Mouse (Mus musculus) hindbrain, postnatal 0 days (tissue): ENCODE results near the gene Togaram1. TPM values are rescaled to one million over a fixed set of nuclear protein-coding genes. Genes with fewer than 3 reads are reported as not detected.
A peak's percentile ranks its signal among the peaks of the same experiment; 100 is the strongest.

ENCODE experiments used
- ATAC-seq: fragments of 200-750 bp; cut with Nextera tagmentation; 2 replicates; pipeline ENCODE4 v1.8.0; 2017; ENCODE audit warnings: mild to moderate bottlenecking, moderate TSS enrichment, moderate library complexity
- DNase-seq: peaks from one replicate; pipeline ENCODE4 v3.0.0-alpha.2; 2015; ENCODE audit warnings: low spot score
- H3K27ac ChIP-seq: fragments of 300-500 bp; sonication (generic); 2 replicates; pipeline ENCODE4 v1.5.1; 2014; ENCODE audit warnings: mild to moderate bottlenecking
- H3K27me3 ChIP-seq: fragments of 300-500 bp; sonication (generic); 2 replicates; pipeline ENCODE4 v1.6.1; 2014; ENCODE audit warnings: low read length, mixed read lengths; ENCODE audit not compliant: insufficient read depth
- H3K36me3 ChIP-seq: fragments of 300-500 bp; sonication (generic); 2 replicates; pipeline ENCODE4 v1.6.1; 2014; ENCODE audit warnings: low read length, mixed read lengths; ENCODE audit not compliant: insufficient read depth
- H3K4me1 ChIP-seq: fragments of 300-500 bp; sonication (generic); 2 replicates; pipeline ENCODE4 v1.6.1; 2014; ENCODE audit warnings: antibody characterized with exemption, low read length, mixed read lengths; ENCODE audit not compliant: insufficient read depth
- H3K4me2 ChIP-seq: fragments of 300-500 bp; sonication (generic); 2 replicates; pipeline ENCODE4 v1.6.1; 2014; ENCODE audit warnings: low read depth, mild to moderate bottlenecking, low read length, moderate library complexity, mixed read lengths
- H3K4me3 ChIP-seq: fragments of 300-500 bp; sonication (generic); 2 replicates; pipeline ENCODE4 v1.5.1; 2014; ENCODE audit warnings: low read length
- H3K9ac ChIP-seq: fragments of 300-500 bp; sonication (generic); replicated peaks from 2 replicates; pipeline ENCODE4 v1.6.1; 2014; ENCODE audit warnings: mild to moderate bottlenecking, low read length, moderate library complexity, mixed read lengths
- H3K9me3 ChIP-seq: fragments of 300-500 bp; sonication (generic); 2 replicates; pipeline ENCODE4 v1.6.1; 2016; ENCODE audit warnings: low read length, mixed read lengths
- CTCF ChIP-seq: IDR thresholded peaks from 2 replicates; pipeline ENCODE4 v1.5.1; 2016; ENCODE audit warnings: antibody characterized with exemption, control low read depth, low read depth
- WGBS: fragments of 180-500 bp; shearing (Covaris S2); extraction: QIAGEN DNeasy Blood & Tissue Kit; methylation state at CpG from one replicate; pipeline ENCODE4 v1.1.7; 2014; 5-methylcytosine and 5-hydroxymethylcytosine counted together
- polyA plus RNA-seq: library from polyadenylated mRNA; unstranded; fragments of >200 nt; fragmentation: Nextera tagmentation; extraction: Ambion mirVana; gene quantifications from 2 replicates; pipeline ENCODE4 v1.2.1, GENCODE M21; 2015
- total RNA-seq: library from RNA; depleted of rRNA; stranded (reverse); fragments of >200 nt; gene quantifications from 2 replicates; pipeline ENCODE4 v1.2.3, GENCODE M21; 2014; rRNA removed

Togaram1 gene
- total RNA-seq (22.0 and 26.9 TPM in 2 replicates), polyA plus RNA-seq (14.3 and 15.9 TPM in 2 replicates)

DNA sequence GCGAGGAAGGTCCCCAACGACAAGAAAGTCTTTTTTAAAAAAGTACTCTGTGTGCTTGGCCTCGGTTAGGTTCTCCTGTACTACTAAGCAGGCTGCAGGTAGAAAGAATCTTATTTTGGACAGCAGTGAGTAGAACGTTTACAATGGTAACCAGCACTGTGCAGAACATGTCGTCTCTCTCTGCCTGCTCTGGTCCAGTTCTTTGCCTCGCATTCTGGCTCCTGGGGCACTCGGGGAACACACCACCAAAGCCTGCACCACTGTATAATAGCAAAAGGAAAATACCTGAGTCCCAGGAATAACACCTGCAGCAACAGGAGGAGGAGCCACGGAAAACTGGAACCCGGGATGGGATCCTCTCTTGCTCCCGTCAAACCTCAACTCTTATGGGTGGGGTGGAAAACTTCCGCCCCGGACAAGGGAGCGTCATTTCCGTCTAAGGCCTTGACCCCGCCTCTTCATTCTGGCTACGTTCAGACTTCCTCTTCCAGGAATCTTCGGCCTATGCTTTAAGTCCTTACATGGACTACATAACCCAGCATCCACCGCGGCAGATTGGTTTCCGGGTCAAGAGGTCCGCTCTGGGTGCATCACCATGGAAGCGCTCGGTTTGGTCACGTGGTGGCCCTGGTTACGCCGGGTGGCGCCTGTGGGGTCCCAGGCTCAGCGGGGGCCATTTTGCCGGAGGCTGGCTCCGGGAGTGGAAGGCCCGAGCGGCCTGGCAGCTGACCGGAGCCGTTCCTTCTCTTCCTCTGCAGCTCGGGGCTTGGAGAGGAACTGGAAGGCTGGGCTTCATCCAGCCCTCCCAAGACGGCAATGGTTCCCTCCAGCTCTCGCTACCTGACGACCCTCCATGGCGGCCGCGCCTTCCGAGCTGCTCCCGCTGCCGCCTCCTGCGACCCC is at the start of gene Togaram1, which contains the start of gene Klhl28:
Gene Togaram1 (plus strand): TSS at position 681 of the 903 bp plus-strand sequence.
Gene Klhl28 (minus strand): TSS at position 411 of the 903 bp plus-strand sequence.
- Histone ChIP-seq H3K4me2 (peak within 1 kb of the TSS; percentile 97), H3K9ac (peak within 1 kb of the TSS; percentile 93), H3K9me3 (no peaks in the 10 kb centered on the region), H3K4me1 (peaks cover 19% of the 10 kb centered on the region; the same call in 1 of the 2 replicates), H3K4me3 (peak within 1 kb of the TSS; percentile 98), H3K27me3 (no peaks in the 10 kb centered on the region), H3K36me3 (no peaks in the 10 kb centered on the region), H3K27ac (peak within 1 kb of the TSS; percentile 95)
- no peak for TF ChIP-seq CTCF
- ATAC-seq (peak; percentile 99), DNase-seq (peak; percentile 100)
- under 1% methylated on average over 45 of the region's 45 CpGs for WGBS

DNA sequence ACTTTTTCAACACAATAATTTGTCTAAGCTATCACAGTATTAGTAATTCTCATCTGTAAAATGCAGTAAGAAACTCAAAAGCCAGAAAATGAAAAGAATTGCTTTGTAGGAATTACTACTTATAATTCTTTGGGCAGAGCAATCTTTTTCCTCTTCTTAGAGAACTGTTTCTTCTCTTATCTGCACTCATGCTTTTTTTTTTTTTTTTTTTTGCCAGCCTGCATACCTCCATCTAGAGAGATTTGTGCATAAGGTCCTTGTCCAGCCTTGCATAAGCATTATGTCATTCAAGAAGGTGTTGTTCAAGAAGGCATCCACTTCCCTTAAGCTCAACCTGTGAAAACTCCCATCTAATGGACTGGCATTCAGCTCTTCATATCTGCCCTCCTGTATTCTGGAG is 48.9 kb upstream of the Togaram1 start:
- ATAC-seq (no peak), DNase-seq (no peak)
- no peaks in the 10 kb centered on the region for H3K9me3 ChIP-seq
- no peak overlapping the region for H3K9ac ChIP-seq
- H3K4me3 ChIP-seq: no peak overlapping the region
- H3K36me3 ChIP-seq: no peaks in the 10 kb centered on the region
- TF ChIP-seq CTCF: no peak
- H3K4me1 ChIP-seq: no peaks in the 10 kb centered on the region
- H3K27me3 ChIP-seq: no peaks in the 10 kb centered on the region
- H3K27ac ChIP-seq: no peak overlapping the region
- no peak overlapping the region for H3K4me2 ChIP-seq

DNA sequence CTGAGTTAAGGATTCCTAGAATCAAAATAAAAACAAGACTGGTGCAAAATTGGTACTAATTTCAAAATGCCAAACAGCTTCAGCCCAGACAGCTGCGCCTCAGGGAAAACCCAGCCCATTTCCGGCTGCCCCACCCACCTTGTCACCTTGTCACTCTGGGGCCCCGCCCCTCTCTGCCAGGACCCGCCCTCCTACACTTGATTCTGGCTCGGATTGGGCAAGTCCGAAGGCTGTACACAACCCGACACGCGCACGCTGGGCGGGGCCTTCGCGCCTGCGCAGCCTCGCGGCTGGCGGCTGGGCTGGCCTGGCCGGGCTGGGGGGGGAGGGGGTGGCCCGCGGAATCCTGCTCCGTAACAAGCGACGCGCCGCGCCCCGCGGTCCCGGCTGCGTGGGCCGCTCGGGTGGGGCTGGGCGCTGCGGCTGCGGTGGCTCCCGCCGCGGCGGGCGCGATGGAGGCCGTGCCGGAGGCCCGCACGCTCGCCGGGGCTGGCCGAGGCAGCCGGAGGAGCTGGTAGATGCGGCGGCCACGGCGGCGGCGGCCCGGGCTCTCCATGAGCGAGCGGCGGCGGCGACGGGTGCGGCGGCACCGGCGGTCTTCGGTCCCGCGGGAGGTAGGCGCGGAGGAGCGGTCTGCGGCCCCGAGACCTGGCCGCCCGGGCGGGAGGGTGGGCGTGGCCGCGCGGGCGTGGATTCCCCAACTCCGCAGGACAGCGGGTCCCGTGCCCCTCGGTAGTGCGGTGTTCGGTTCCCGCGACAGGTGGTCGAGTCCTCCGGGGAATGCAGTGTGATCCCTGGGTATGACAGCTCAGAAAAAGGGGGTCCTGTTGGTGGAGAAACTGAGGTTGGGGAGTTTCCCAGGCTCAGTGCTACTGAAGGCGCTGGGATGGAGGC is 47.8 kb upstream of the Togaram1 start, which contains the start of gene Gm527:
Gene Gm527 (plus strand): TSS at position 329 of the 894 bp plus-strand sequence.
- Histone ChIP-seq H3K4me1 (no peaks in the 10 kb centered on the region), H3K27me3 (no peaks in the 10 kb centered on the region), H3K9ac (peak within 1 kb of the TSS; percentile 92), H3K4me2 (peak within 1 kb of the TSS; percentile 95), H3K4me3 (peak within 1 kb of the TSS; percentile 89), H3K27ac (peak within 1 kb of the TSS; percentile 75), H3K36me3 (no peaks in the 10 kb centered on the region), H3K9me3 (no peaks in the 10 kb centered on the region)
- DNase-seq: peak; percentile 98
- no peak for TF ChIP-seq CTCF
- peak; percentile 100 for ATAC-seq
- under 1% methylated on average over 71 of the region's 93 CpGs for WGBS

GRCm38 (mm10) chr12:64937493-64937892 is 28.1 kb upstream of the Togaram1 start:
- no peaks in the 10 kb centered on the region for H3K27me3 ChIP-seq
- H3K9ac ChIP-seq: no peak overlapping the region
- H3K27ac ChIP-seq: no peak overlapping the region
- no peak overlapping the region for H3K4me2 ChIP-seq
- DNase-seq (no peak), ATAC-seq (no peak)
- TF ChIP-seq CTCF: peak; percentile 30; the same call in 1 of the 2 replicates
- no peaks in the 10 kb centered on the region for H3K9me3 ChIP-seq
- 89% methylated on average over 2 of the region's 2 CpGs for WGBS
- H3K4me3 ChIP-seq: no peak overlapping the region
- no peaks in the 10 kb centered on the region for H3K4me1 ChIP-seq
- H3K36me3 ChIP-seq: no peaks in the 10 kb centered on the region

DNA sequence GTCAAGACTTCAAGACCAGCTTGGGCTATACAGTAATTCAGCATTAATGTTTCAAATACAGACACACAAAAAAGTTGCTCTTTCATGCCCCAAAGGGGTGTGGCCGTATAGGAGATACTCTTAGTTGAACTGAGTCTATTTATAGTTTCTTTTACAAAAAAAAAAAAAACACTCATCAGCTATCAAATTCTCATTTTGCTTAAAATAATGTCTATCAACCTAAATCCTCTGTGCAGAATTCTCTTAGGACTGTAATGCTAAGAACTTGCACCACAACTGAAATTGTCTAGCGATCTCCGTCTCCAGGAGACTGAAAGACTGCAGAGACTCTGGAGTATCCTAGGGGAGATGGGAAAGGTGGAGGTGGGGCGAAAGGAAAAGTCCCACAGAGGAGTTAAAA is 1.0 kb upstream of the Togaram1 start:
- ATAC-seq: no peak
- Histone ChIP-seq H3K4me2 (peak overlapping the region; percentile 97), H3K36me3 (no peaks in the 10 kb centered on the region), H3K27ac (peak overlapping the region; percentile 73; the same call in 1 of the 2 replicates), H3K27me3 (no peaks in the 10 kb centered on the region), H3K9me3 (no peaks in the 10 kb centered on the region), H3K9ac (peak overlapping the region; percentile 57), H3K4me1 (peaks cover 15% of the 10 kb centered on the region; the same call in 1 of the 2 replicates), H3K4me3 (peak overlapping the region; percentile 98)
- no peak for TF ChIP-seq CTCF
- no peak for DNase-seq
- 23% methylated on average over 4 of the region's 4 CpGs for WGBS

GRCm38 (mm10) chr12:64966101-64966631 is 562 bp downstream of the Togaram1 start:
- H3K27ac ChIP-seq: peak overlapping the region; percentile 95
- H3K4me3 ChIP-seq: peak overlapping the region; percentile 98
- H3K9me3 ChIP-seq: no peaks in the 10 kb centered on the region
- ATAC-seq (peak; percentile 34), DNase-seq (peak; percentile 64)
- peak overlapping the region; percentile 93 for H3K9ac ChIP-seq
- H3K27me3 ChIP-seq: no peaks in the 10 kb centered on the region
- no peaks in the 10 kb centered on the region for H3K36me3 ChIP-seq
- H3K4me1 ChIP-seq: peaks cover 22% of the 10 kb centered on the region; the same call in 1 of the 2 replicates
- under 1% methylated on average over 44 of the region's 44 CpGs for WGBS
- no peak for TF ChIP-seq CTCF
- peak overlapping the region; percentile 94 for H3K4me2 ChIP-seq
